Mouse (Mus musculus): ENCODE measurements around the gene H2al1i.
"Not testable (repeated sequence)": the region's sequence is repeated elsewhere in the genome, so short reads cannot be mapped to it uniquely, and the experiment has no call there.

- not testable (repeated sequence) for TF ChIP-seq CTCF (IDR thresholded peaks at IDR 0.05; ENCODE audit: control insufficient read depth, insufficient read depth, insufficient read length); USF1 (IDR thresholded peaks at IDR 0.05; ENCODE audit: low read depth); CEBPB (IDR thresholded peaks at IDR 0.05; ENCODE audit: low read depth); MAX (IDR thresholded peaks at IDR 0.05); MYOG (IDR thresholded peaks at IDR 0.05; ENCODE audit: control insufficient read depth, extremely low read depth, insufficient read length); MYOD1 (IDR thresholded peaks at IDR 0.05; ENCODE audit: control insufficient read depth, insufficient read length, low read depth); FOSL1 (IDR thresholded peaks at IDR 0.05; ENCODE audit: insufficient read depth, low read length, poor library complexity, severe bottlenecking)
These were observed 19.1 kb upstream of the H2al1i start, which contains the start of gene H2al1c for GRCm38 (mm10) chrX:11305355-11305754.
